Mouse (Mus musculus): ENCODE data around the gene Kcnk6. TPM values are rescaled to one million over a fixed set of nuclear protein-coding genes. Genes with fewer than 3 reads are reported as not detected.

Gene Kcnk6
- total and polyA plus RNA-seq, 2 experiments from 2014 or later: 1.8 to 2.4 TPM

- ATAC-seq (ENCODE audit: low FRiP score): no peak
- H3K4me1 ChIP-seq (ENCODE audit: insufficient read depth, low read length): no peaks in the 10 kb centered on the region
- no peak overlapping the region for H3K9ac ChIP-seq (replicated peaks; ENCODE audit: low read length, poor library complexity, severe bottlenecking)
- H3K27me3 ChIP-seq (ENCODE audit: insufficient read depth, low read length): no peaks in the 10 kb centered on the region
- TF ChIP-seq CTCF (IDR thresholded peaks at IDR 0.05): no peak
- 96% methylated on average over 3 of the region's 3 CpGs for WGBS
- no peaks in the 10 kb centered on the region for H3K9me3 ChIP-seq (ENCODE audit: low read length)
- H3K36me3 ChIP-seq (ENCODE audit: insufficient read depth, low read length): no peaks in the 10 kb centered on the region
- H3K27ac ChIP-seq (ENCODE audit: low read depth, low read length): no peak overlapping the region
- DNase-seq (ENCODE audit: low spot score): no peak
- H3K4me3 ChIP-seq (ENCODE audit: low read depth, low read length): no peak overlapping the region
- no peak overlapping the region for H3K4me2 ChIP-seq (ENCODE audit: low read depth, low read length, poor library complexity, severe bottlenecking)
Measured at GRCm38 (mm10) chr7:29263831-29264230, 31.5 kb upstream of the Kcnk6 start.

DNA sequence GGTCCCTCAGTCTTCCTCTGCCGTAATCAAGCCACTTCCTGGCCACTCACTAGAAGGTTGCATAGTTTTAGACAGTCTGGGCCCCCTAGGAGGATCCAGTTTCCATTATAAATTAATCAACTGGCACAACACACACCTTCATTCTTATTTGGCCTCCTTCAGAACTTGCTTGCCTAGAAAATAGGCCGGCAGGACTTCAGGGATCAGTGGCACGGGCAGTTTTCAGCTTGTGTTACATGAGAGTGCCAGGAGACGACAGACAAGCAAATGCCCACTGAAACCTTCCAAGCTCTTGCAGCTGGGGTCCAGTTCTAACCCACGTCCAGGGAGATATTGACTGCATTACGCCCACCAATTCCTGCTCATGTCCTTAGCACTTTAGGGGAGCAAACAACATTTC lies 29.8 kb upstream of the Kcnk6 start:
- ATAC-seq (ENCODE audit: low FRiP score) (no peak), DNase-seq (ENCODE audit: low spot score) (no peak)
- no peaks in the 10 kb centered on the region for H3K4me1 ChIP-seq (ENCODE audit: insufficient read depth, low read length)
- no peak overlapping the region for H3K9ac ChIP-seq (replicated peaks; ENCODE audit: low read length, poor library complexity, severe bottlenecking)
- TF ChIP-seq CTCF (IDR thresholded peaks at IDR 0.05): no peak
- peaks cover 9% of the 10 kb centered on the region; the same call in 1 of the 2 replicates for H3K36me3 ChIP-seq (ENCODE audit: insufficient read depth, low read length)
- H3K4me3 ChIP-seq (ENCODE audit: low read depth, low read length): no peak overlapping the region
- no peaks in the 10 kb centered on the region for H3K27me3 ChIP-seq (ENCODE audit: insufficient read depth, low read length)
- WGBS: 87% methylated on average over 6 of the region's 6 CpGs
- no peaks in the 10 kb centered on the region for H3K9me3 ChIP-seq (ENCODE audit: low read length)
- H3K27ac ChIP-seq (ENCODE audit: low read depth, low read length): no peak overlapping the region
- no peak overlapping the region for H3K4me2 ChIP-seq (ENCODE audit: low read depth, low read length, poor library complexity, severe bottlenecking)

DNA sequence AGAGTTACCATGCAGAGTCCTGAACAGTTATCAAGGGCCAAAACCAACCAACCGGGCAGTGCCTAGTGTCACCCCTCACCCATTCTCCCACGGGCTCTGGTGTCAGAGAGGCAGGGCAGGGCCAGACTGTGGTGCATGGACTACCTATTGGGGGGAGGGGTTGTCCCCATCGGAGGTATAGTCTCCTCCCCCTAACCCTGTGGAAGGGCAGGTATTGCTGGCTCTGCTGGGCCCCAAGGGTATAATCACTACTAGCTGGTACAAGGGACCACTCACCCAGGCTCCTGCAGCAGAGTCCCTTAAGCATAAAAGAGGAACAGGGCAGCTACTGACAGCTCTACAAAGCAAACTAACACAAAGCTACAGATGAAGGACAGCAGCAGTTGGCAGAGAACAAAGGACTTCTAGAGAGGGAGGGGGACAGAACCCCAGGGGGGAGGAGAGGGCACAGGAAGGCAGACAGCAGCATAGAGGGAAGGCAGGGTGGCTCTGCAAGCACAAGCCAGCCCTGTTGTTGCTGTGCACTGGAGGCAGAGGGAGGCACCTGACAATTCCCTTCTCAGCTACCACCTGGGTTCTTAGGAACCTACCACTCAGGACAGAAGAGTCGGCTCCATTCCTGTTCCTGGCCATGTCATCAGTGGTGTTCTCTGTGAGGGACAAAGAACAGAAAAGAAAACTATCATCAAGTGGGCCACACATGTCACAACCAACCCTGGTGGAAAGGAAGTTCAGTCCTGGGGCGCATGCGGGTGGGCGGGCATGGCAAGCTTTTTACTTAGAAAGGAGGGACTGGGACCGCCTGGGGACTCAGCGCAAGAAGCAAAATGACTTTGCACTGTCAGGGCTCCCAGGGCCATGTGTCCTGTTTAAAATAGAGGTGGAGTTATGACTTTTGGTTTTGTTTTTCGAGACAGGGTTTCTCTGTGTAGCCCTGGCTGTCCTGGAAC lies 27.7 kb upstream of the Kcnk6 start:
- Histone ChIP-seq H3K4me3 (ENCODE audit: low read depth, low read length) (no peak overlapping the region), H3K4me1 (ENCODE audit: insufficient read depth, low read length) (no peaks in the 10 kb centered on the region), H3K27me3 (ENCODE audit: insufficient read depth, low read length) (no peaks in the 10 kb centered on the region), H3K36me3 (ENCODE audit: insufficient read depth, low read length) (peaks cover 19% of the 10 kb centered on the region; the same call in 1 of the 2 replicates), H3K9ac (replicated peaks; ENCODE audit: low read length, poor library complexity, severe bottlenecking) (no peak overlapping the region), H3K9me3 (ENCODE audit: low read length) (no peaks in the 10 kb centered on the region), H3K27ac (ENCODE audit: low read depth, low read length) (no peak overlapping the region), H3K4me2 (ENCODE audit: low read depth, low read length, poor library complexity, severe bottlenecking) (no peak overlapping the region)
- ATAC-seq (ENCODE audit: low FRiP score) (no peak), DNase-seq (ENCODE audit: low spot score) (no peak)
- WGBS: 64% methylated on average over 10 of the region's 10 CpGs
- TF ChIP-seq CTCF (IDR thresholded peaks at IDR 0.05): no peak

DNA sequence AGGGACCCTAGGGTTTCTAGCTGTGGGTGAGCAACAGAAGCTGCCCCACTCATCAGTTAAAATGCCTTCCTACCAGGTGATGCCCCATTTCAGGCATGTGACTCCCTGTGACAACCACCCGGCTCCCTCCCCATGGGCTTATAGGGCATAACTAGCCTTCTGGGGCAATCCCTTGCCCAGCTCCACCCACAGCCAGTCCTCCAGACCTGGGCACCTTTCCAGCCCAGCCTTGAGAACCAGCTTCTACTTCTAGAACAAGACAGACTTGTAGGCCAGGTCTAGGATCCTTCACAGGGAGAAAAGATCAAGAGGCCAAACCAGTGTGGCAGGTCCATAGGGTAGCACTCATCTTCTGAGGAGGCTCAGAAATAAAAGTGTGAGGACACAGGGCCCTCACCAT lies 25.1 kb upstream of the Kcnk6 start:
- Histone ChIP-seq H3K4me1 (ENCODE audit: insufficient read depth, low read length) (no peaks in the 10 kb centered on the region), H3K27ac (ENCODE audit: low read depth, low read length) (no peak overlapping the region), H3K4me3 (ENCODE audit: low read depth, low read length) (no peak overlapping the region), H3K4me2 (ENCODE audit: low read depth, low read length, poor library complexity, severe bottlenecking) (no peak overlapping the region), H3K9ac (replicated peaks; ENCODE audit: low read length, poor library complexity, severe bottlenecking) (no peak overlapping the region), H3K36me3 (ENCODE audit: insufficient read depth, low read length) (peaks cover 19% of the 10 kb centered on the region; the same call in 1 of the 2 replicates), H3K9me3 (ENCODE audit: low read length) (no peaks in the 10 kb centered on the region), H3K27me3 (ENCODE audit: insufficient read depth, low read length) (no peaks in the 10 kb centered on the region)
- no peak for TF ChIP-seq CTCF (IDR thresholded peaks at IDR 0.05)
- DNase-seq (ENCODE audit: low spot score) (no peak), ATAC-seq (ENCODE audit: low FRiP score) (no peak)
- 95% methylated on average over 1 of the region's 1 CpGs for WGBS

GRCm38 (mm10) chr7:29255875-29256274 lies 23.6 kb upstream of the Kcnk6 start:
- H3K27ac ChIP-seq (ENCODE audit: low read depth, low read length): no peak overlapping the region
- H3K9ac ChIP-seq (replicated peaks; ENCODE audit: low read length, poor library complexity, severe bottlenecking): no peak overlapping the region
- no peak for TF ChIP-seq CTCF (IDR thresholded peaks at IDR 0.05)
- ATAC-seq (ENCODE audit: low FRiP score) (no peak), DNase-seq (ENCODE audit: low spot score) (no peak)
- H3K36me3 ChIP-seq (ENCODE audit: insufficient read depth, low read length): peaks cover 19% of the 10 kb centered on the region; the same call in 1 of the 2 replicates
- no peaks in the 10 kb centered on the region for H3K27me3 ChIP-seq (ENCODE audit: insufficient read depth, low read length)
- H3K4me2 ChIP-seq (ENCODE audit: low read depth, low read length, poor library complexity, severe bottlenecking): no peak overlapping the region
- 86% methylated on average over 4 of the region's 4 CpGs for WGBS
- H3K4me3 ChIP-seq (ENCODE audit: low read depth, low read length): no peak overlapping the region
- H3K9me3 ChIP-seq (ENCODE audit: low read length): no peaks in the 10 kb centered on the region
- no peaks in the 10 kb centered on the region for H3K4me1 ChIP-seq (ENCODE audit: insufficient read depth, low read length)

- Histone ChIP-seq H3K4me3 (ENCODE audit: low read depth, low read length) (no peak overlapping the region), H3K27me3 (ENCODE audit: insufficient read depth, low read length) (no peaks in the 10 kb centered on the region)
Measured at GRCm38 (mm10) chr7:29253842-29254241, 21.5 kb upstream of the Kcnk6 start.

More at GRCm38 (mm10) chr7:29253842-29254241, 21.5 kb upstream of the Kcnk6 start:
- no peak overlapping the region for H3K4me2 ChIP-seq (ENCODE audit: low read depth, low read length, poor library complexity, severe bottlenecking)
- 0 out of 2 replicates have a peak overlapping the region, but pooled peaks have one; percentile 13 for H3K9ac ChIP-seq (replicated peaks; ENCODE audit: low read length, poor library complexity, severe bottlenecking)
- WGBS: 53% methylated on average over 5 of the region's 5 CpGs
- peaks cover 19% of the 10 kb centered on the region; the same call in 1 of the 2 replicates for H3K36me3 ChIP-seq (ENCODE audit: insufficient read depth, low read length)
- ATAC-seq (ENCODE audit: low FRiP score): no peak
- H3K27ac ChIP-seq (ENCODE audit: low read depth, low read length): no peak overlapping the region
- H3K9me3 ChIP-seq (ENCODE audit: low read length): no peaks in the 10 kb centered on the region
- DNase-seq (ENCODE audit: low spot score): no peak
- H3K4me1 ChIP-seq (ENCODE audit: insufficient read depth, low read length): no peaks in the 10 kb centered on the region
- TF ChIP-seq CTCF (IDR thresholded peaks at IDR 0.05): no peak

Measured in midbrain, postnatal 0 days (tissue).